Mouse (Mus musculus) right cerebral cortex, postnatal 14 days (tissue): ENCODE results near the gene Uqcrq.

Experiments
- DNase-seq: peaks from one replicate; pipeline ENCODE4 v3.0.0; 2022

Gene Uqcrq

DNA sequence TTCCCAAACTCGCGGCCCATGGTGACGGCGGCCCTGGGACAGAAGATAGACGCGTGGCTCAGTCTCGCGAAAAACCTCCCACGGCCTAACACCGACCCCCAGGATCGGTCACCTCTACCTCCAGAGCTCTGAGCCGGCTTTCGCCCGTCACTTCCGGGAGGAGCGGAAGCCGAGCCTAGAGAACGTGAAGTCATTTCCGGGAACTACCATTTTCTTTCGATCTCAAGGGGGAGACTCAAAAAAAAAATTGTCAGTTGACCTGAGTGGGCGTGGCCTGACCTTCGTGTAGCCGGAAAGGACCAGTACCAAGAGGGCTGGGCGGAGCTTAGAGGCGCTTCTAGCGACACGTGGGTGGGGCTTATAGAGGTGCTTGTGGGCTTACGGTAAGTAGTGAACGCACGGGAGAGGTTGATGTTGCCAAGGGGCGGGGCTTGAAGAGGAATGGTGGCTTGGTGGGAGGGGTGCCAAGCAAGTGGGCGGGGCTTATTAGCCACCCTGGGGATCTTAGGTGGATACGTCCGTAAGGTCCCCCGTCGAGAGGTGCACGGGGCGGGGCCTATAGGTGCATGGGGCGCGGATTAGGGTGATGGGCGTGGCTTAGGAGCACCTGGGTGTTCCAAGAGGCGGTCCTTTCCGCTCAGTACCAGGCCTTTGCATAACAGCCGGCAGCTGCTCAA is at the start of gene Uqcrq, which contains the start of gene Gdf9:
Uqcrq (minus strand) TSS at position 162 of the 677 bp plus-strand sequence.
Gdf9 (plus strand) TSS at position 354 of the 677 bp plus-strand sequence.
- peak; percentile 99 for DNase-seq

DNA sequence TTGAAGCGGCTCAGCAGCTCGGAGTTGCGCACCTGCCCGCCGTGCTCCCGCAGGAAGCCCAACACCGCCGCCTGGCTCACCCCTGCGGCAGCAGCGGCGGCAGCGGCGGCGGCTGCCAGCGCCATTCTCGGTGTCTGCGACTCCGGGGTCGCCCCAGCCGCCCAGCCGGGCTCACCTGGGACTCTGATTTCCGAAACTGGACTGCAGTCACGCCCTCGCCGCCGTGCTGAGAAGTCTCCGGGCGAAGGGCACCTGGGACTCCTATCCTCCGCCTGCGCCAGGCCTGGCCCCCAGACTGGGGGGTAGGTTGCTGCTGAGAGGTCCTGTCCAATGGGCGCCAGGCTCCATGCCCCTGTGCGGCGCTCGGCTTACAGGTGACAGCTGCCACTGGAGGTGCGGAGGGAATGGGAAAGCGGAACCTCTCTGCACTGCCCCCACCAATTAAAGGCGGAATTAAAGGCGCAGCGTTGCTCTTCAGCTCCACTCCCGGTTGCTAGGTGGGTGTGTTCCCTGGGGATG is 49.2 kb upstream of the Uqcrq start, which contains the start of the genes Gm9945 and Sowaha:
Gm9945 (plus strand) TSS at position 384 of the 519 bp plus-strand sequence.
Sowaha (minus strand) TSS at position 492 of the 519 bp plus-strand sequence.
- DNase-seq: peak; percentile 66

GRCm38 (mm10) chr11:53479171-53479782 is 48.6 kb upstream of the Uqcrq start:
- peak; percentile 44 for DNase-seq

DNA sequence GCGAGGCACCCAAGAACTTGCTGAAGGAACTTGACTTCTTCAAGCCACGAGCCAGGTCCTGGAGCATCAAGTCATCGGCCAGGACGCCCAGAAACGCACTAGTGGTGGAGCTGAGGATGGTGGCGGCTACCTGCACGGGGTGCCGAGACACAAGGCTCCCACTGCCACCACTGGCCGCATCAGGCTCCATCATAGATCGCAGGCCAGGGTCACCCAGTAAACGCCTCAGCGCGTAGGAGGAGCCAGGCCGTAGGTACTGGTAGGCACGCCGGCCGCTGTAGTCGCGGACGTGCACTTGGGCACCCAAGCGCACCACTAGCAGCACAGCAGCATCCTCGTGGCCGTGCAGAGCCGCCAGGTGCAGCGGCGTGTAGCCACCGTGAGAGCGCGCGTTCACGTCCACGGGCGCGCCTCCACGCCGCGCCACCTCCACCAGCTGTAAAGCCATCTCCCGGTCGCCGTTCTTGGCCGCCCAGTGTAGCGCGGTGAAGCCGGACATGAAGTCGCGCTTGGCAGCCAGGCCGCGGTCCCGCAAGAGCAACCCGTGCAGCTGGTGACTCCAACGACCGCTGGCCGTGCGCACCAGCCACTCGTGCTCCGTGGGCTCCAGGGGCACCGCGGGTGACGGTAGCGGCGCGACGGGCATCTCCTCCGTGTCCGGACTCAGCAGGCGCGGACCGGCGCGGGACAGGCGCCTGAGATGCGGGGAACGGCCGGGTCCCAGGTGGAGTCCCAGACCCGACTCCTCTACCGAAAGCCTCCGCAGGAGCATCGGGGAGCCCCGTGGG is 47.9 kb upstream of the Uqcrq start:
- peak; percentile 48 for DNase-seq

GRCm38 (mm10) chr11:53477833-53478232 is 47.2 kb upstream of the Uqcrq start:
- DNase-seq: no peak

- DNase-seq: no peak
These were observed 45.0 kb upstream of the Uqcrq start for GRCm38 (mm10) chr11:53475620-53476019.

- no peak for DNase-seq
These were observed 42.1 kb upstream of the Uqcrq start for GRCm38 (mm10) chr11:53472709-53473108.

DNA sequence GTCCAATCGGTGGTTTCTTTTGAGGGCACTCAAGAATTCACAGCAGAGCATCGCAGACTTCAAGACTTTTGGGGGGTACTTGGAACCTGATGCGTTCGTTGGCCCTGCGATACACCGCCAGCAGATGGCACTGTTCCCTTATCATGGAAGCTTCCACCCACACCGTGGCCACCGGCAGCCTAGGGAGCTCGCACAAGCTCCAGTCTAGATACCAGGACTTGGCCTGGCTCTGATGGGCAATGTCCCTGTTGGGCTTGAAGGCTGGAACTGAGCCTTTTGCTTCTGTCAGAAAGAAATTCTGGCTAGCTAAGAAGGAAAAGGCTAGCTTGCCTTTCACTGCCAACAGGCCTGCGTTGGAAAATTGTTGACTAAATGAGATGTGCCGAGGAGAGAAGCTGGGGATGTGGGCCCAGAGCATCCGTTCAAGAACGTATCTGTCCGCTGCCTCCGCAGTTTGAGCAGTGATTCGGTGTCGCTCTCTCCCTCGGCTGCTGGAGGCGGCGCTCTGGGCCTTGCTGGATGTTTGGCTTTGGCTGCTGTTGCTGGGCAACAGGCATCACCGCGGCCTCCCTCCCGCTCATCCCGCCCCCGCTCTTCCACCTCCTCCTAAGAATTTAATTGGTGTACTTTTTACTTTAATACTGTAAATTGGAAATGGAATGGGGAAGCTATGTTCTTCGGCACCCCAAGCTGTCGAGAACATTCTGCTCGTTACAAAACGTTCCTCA is 39.5 kb upstream of the Uqcrq start, which contains the start of gene Gm9837:
Gm9837 (minus strand) TSS at position 512 of the 728 bp plus-strand sequence.
- DNase-seq: peak; percentile 97

DNA sequence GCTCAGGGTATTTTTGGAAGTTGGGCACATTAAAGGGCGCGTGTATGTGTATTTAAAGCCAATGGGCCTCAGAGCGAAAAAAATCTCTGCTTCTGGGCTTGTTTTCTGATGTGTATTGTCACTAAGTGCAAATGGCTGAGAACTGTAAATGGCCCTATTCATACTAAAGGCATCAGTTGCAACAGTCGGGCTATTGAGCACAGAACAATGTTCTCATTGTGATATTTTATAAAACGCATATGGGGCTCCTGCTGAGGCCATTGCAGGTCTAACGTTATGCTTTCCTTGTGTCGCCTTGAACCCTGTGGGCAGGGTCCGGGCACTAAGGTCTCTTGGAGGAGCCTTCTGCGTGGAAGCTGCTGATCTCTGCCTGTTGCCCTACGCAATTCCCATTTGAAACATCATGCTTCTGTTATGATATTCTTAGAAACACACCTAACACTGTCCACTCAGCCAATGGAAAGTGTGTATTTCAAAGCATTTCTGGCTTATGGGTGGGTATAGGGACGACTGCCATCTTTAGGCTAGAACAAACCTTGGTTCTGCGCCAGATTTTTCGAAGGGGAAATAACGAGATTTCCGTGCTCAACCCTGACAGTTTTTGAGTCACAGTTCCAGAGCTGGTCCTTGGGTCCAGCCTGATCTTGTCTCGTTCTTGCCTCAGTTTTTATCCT is 38.8 kb upstream of the Uqcrq start:
- DNase-seq: peak; percentile 62

GRCm38 (mm10) chr11:53466231-53466971 is 35.8 kb upstream of the Uqcrq start:
- peak; percentile 91 for DNase-seq

DNA sequence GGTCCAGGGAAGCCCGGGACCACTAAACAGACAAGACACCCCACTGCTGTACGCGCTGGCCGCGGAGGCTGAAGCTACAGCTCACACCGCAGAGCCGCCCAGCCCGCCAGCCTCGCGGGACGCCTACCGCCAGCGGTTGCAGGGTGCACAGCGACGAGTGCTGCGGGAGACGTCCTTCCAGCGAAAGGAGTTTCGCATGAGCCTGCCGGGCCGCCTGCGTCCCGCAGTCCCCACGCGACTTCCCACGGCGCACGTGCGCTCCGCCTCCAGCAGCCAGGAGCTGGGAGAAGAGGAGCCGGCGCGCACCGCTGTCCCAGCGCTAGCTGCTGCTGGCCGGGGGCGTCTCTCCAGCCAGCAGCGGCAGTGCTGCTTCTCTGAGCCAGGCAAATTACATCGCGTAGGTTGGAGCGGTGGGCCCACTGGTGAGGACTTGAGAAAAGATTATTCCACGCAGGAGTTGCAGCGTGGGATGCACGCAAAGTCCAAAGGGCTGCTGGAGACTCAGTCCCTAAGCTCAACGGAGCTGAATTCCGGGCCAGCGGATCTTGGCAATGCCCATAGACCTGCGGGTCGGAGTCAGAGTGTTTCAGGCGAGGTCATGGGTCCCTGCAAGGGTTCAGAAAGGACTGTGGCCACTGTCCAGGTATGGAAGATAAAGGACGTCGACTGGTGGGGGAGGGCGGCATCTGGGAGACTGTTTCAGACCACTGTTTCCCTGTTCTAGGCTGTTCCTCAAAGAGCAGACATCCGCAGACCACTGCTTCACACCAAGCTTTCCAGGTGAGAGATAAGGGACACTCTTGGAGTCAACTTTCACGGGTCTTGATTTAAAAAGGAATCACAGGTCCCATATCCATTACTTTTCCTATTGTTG is 33.2 kb upstream of the Uqcrq start:
- peak; percentile 64 for DNase-seq

DNA sequence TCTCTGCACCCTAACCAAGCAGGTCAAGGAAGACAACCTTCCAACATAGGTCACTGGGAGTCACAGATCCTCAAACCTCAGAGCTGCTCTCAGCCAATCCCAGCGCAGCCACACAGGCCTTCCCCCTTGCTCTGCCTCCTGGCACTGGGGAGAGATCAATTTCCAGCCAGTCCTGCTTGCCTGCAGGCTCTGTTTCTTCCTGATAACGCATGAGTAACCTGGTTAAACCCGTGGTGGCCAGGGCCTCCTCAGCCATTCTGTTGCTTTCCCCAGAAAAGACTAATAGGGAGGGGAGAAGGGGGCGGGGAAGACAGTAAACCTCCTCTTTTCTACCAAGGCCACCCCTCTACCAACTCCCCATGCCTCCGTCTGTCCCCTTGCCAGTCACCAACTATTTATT is 31.1 kb upstream of the Uqcrq start:
- DNase-seq: no peak

DNA sequence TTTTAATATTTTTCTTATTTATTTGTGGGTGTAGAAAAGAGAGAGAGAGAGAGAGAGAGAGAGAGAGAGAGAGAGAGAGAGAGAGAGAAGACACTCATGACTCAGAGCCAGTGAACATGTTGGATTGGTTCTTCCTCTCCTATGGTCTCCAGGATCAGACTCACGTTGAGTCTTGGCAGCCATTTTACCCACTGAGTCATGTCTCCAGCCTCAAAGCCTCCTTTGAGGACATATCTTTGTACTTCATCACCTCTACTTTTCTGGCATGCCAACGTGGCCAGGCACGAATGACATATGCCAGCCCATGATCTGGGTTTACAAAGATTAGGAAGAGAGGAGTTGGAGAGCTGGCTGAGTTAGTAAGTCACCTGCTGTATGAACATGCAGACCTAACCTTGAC is 29.6 kb upstream of the Uqcrq start:
- no peak for DNase-seq

- DNase-seq: no peak
These were observed 28.4 kb upstream of the Uqcrq start for GRCm38 (mm10) chr11:53458996-53459395.

DNA sequence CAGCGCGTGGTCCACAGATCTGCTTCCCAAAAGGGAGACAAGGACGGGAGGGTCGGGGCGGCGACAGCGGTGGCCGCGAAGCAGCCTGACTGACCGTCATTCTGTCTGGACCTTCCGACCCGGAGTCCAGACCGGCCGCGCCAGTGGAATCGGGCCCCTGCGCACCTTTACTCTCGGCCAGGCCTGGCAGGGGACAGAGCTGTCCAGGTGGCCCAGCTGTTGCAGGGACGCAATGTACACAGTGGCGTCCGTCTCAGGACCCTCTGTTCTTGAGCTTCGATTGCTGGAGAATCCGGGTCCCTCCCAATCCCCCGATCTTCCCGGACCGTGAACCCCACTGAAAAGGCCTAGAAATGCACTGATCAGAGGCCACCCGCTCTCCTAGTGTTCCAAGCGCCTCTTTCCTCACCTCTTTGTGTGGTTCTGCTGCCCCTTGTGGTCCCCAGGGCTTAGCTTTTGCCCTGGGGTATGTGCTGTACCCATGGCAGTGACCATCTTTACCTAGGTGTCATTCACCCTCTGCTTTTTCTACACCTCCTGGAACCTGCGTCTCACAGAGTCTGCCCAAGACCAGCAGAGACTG is 26.8 kb upstream of the Uqcrq start:
- DNase-seq: no peak

GRCm38 (mm10) chr11:53456474-53457371 is 26.1 kb upstream of the Uqcrq start, which contains the start of the genes Gm10447 and Shroom1:
TSS of gene Gm10447 (minus strand) at chr11:53457110.
TSS of gene Shroom1 (plus strand) at chr11:53457205.
- DNase-seq: no peak

DNA sequence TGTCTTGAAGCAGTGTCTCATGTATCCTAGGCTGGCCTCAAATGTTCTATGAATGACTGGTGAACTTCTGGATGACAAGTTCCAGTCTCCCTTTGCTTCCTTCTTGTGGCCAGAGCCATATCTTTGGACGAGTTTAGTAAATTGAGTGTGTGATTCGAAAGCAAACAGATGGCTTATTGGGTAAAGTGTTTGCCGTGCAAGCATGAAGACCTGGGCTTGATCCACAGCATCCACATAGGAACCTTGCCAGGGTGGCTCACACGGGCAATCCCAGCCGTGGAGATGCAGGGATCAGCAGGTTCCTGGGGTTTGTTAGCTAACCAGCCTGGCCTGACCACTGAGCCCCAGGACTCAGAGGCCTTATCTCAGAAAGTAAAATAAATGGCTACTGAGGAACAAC is 22.4 kb upstream of the Uqcrq start:
- DNase-seq: no peak

DNA sequence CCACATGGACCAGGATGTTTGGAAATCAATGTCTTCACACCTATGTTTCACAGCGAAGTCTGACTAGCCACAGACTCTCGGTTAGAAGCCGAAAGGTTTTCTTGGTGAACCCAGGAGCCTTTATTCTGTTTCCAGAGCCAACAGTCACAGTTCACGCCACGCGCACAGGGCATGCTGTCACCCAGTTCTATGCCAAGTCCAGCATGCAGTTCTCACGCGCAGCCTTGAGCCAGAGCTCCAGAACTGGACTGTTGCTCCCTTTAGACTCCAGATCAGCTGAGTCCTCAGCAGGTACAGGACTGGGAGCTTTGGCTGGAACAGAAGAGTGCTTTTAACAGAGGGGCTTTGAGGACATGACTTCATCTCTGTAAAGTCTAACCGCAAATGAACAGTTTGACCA is 21.8 kb upstream of the Uqcrq start:
- DNase-seq: no peak

DNA sequence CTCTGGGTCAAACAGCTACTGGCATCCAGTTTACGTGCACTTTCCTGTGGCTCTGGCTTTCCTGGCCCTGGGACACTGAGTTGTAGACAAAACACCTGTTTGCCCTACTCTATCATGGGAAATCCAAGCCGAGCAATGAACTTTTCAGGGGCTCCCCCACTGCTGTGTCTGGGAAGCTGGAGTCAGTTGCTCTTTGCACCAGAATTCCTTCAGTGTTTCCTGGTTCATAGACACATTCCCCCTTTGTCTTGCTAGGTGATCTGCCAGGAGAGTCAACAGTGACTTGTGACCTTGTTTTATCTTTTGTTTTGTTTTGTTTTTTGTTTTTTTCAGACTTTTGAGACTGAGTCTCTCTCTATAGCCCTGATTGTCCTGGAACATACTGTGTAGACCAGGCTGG is 20.7 kb upstream of the Uqcrq start:
- no peak for DNase-seq
